12 mouse cellular contexts compared by ENCODE assay signal in genomic region chr6:22049093-22049492, GRCm38 (mm10).
A peak's percentile ranks its signal among the peaks of the same experiment; 100 is the strongest.
DNase-seq lines count a peak whose midpoint lies in the region; ATAC-seq and TF ChIP-seq lines count a peak whose summit lies in the region.
"Had no signal": no experiment of that assay in that cellular context is flagged by ENCODE, and none has a peak within 500 bp of the region (broad histone marks: within the 10 kb centered on the region; RNA-seq: fewer than 3 reads in every experiment).

No protein-coding gene starts in this region.

- no peak overlapping the region for H3K4me3 ChIP-seq in heart, adult 2 months
- no peak overlapping the region for H3K4me3 ChIP-seq in lung, embryonic 16.5 days (ENCODE audit: low read length)
- no peak overlapping the region for H3K4me3 ChIP-seq in heart, embryonic 15.5 days
- no peak overlapping the region for H3K4me3 ChIP-seq in small intestine, adult 2 months (ENCODE audit: low read depth, low read length)
- no peak overlapping the region for H3K4me3 ChIP-seq in forebrain, embryonic 16.5 days (replicated peaks; ENCODE audit: low read length)

- intact Hi-C loops in heart, adult 2 months (cut with DNase I) = no loop called here
- intact Hi-C loops in heart, postnatal 25 days (cut with DNase I) = no loop called here

- DNase-seq in heart, adult 2 months = peak; percentile 23 to 34
- DNase-seq in heart, postnatal 25 days (ENCODE audit: low spot score) = no peak
- no peak for DNase-seq in lung, postnatal 14 days
- DNase-seq in left cerebral cortex, adult 8-10 months (ENCODE audit: low spot score in 2 of 2) = no peak
- DNase-seq: B cell, adult 2 months; layer of hippocampus, postnatal 36 days had no signal

- TF ChIP-seq CTCF in heart, adult 2 months (IDR thresholded peaks at IDR 0.05) = no peak
- no peak for TF ChIP-seq CTCF in small intestine, adult 2 months (IDR thresholded peaks at IDR 0.05; ENCODE audit: extremely low read depth, insufficient read length, insufficient replicate concordance, low read depth, low read length)

- ATAC-seq in lung, embryonic 16.5 days (ENCODE audit: low read depth) = peak; percentile 86
- no peak for ATAC-seq in heart, embryonic 15.5 days (replicated peaks; ENCODE audit: insufficient number of reproducible peaks, insufficient read depth, low FRiP score, low read depth)
- ATAC-seq in forebrain, embryonic 16.5 days = no peak
- ATAC-seq: hindbrain, embryonic 16.5 days had no signal

- no peaks in the 10 kb centered on the region for H3K27me3 ChIP-seq in heart, adult 2 months (ENCODE audit: control insufficient read depth, insufficient read depth, low read length)
- no peaks in the 10 kb centered on the region for H3K27me3 ChIP-seq in lung, embryonic 16.5 days (ENCODE audit: control insufficient read depth, insufficient read depth, low read depth, low read length)
- no peaks in the 10 kb centered on the region for H3K27me3 ChIP-seq in heart, embryonic 15.5 days
- H3K27me3 ChIP-seq in small intestine, adult 2 months (ENCODE audit: control insufficient read depth, insufficient read depth, low read length) = no peaks in the 10 kb centered on the region
- H3K27me3 ChIP-seq in forebrain, embryonic 16.5 days (replicated peaks; ENCODE audit: control insufficient read depth, insufficient read depth, low read length) = no peaks in the 10 kb centered on the region

- peaks cover 14% of the 10 kb centered on the region for H3K4me1 ChIP-seq in heart, adult 2 months (ENCODE audit: control insufficient read depth, insufficient read depth, low read length)
- H3K4me1 ChIP-seq in lung, embryonic 16.5 days (replicated peaks; ENCODE audit: control insufficient read depth, insufficient read depth, low read length) = peaks cover 5% of the 10 kb centered on the region; the same call in 1 of the 2 replicates
- peaks cover 4% of the 10 kb centered on the region; the same call in 1 of the 2 replicates for H3K4me1 ChIP-seq in heart, embryonic 15.5 days (replicated peaks)
- H3K4me1 ChIP-seq in small intestine, adult 2 months (ENCODE audit: control insufficient read depth, insufficient read depth, insufficient read length, low read length) = no peaks in the 10 kb centered on the region
- no peaks in the 10 kb centered on the region for H3K4me1 ChIP-seq in forebrain, embryonic 16.5 days (replicated peaks; ENCODE audit: control insufficient read depth, insufficient read depth, low read length)

- H3K79me2 ChIP-seq in heart, adult 2 months (replicated peaks; ENCODE audit: control insufficient read depth, insufficient read depth, low read length) = peaks cover 2% of the 10 kb centered on the region; the same call in 1 of the 2 replicates

- TF ChIP-seq POLR2A in heart, adult 2 months (IDR thresholded peaks at IDR 0.05; ENCODE audit: insufficient read depth, low read depth, low read length) = peak; percentile 23; the same call in 1 of the 2 replicates
- no peak for TF ChIP-seq POLR2A in small intestine, adult 2 months (IDR thresholded peaks at IDR 0.05; ENCODE audit: low read depth, low read length)

- no peaks in the 10 kb centered on the region for H3K9me3 ChIP-seq in lung, embryonic 16.5 days (ENCODE audit: control insufficient read depth, low read length)
- no peaks in the 10 kb centered on the region for H3K9me3 ChIP-seq in heart, embryonic 15.5 days (replicated peaks)
- no peaks in the 10 kb centered on the region for H3K9me3 ChIP-seq in forebrain, embryonic 16.5 days (ENCODE audit: control insufficient read depth, low read length)

- no peak for TF ChIP-seq EP300 in heart, adult 2 months (IDR thresholded peaks at IDR 0.05; ENCODE audit: insufficient read depth, low read depth, low read length)

- H3K27ac ChIP-seq in heart, adult 2 months = peak overlapping the region; percentile 89
- peak overlapping the region; percentile 86 for H3K27ac ChIP-seq in lung, embryonic 16.5 days (ENCODE audit: low read length)
- H3K27ac ChIP-seq in heart, embryonic 15.5 days = peak overlapping the region; percentile 68
- H3K27ac ChIP-seq in small intestine, adult 2 months (ENCODE audit: insufficient read depth, low read depth, low read length) = peak overlapping the region; percentile 51; the same call in 1 of the 2 replicates
- no peak overlapping the region for H3K27ac ChIP-seq in forebrain, embryonic 16.5 days (ENCODE audit: low read length)

- H3K36me3 ChIP-seq in heart, adult 2 months (ENCODE audit: control insufficient read depth, insufficient read depth, low read length) = peaks cover 24% of the 10 kb centered on the region
- no peaks in the 10 kb centered on the region for H3K36me3 ChIP-seq in lung, embryonic 16.5 days (ENCODE audit: control insufficient read depth, insufficient read depth, low read length)
- no peaks in the 10 kb centered on the region for H3K36me3 ChIP-seq in heart, embryonic 15.5 days
- no peaks in the 10 kb centered on the region for H3K36me3 ChIP-seq in small intestine, adult 2 months (ENCODE audit: control insufficient read depth, insufficient read depth, low read length)
- no peaks in the 10 kb centered on the region for H3K36me3 ChIP-seq in forebrain, embryonic 16.5 days (ENCODE audit: control insufficient read depth, insufficient read depth)

- H3K4me2 ChIP-seq in lung, embryonic 16.5 days (ENCODE audit: low read depth, low read length) = no peak overlapping the region
- H3K4me2 ChIP-seq in heart, embryonic 15.5 days = no peak overlapping the region
- no peak overlapping the region for H3K4me2 ChIP-seq in forebrain, embryonic 16.5 days (ENCODE audit: low read length)
- H3K4me2 ChIP-seq: liver, embryonic 11.5 days had no signal

- H3K9ac ChIP-seq in heart, adult 2 months (ENCODE audit: low read depth, low read length) = no peak overlapping the region
- no peak overlapping the region for H3K9ac ChIP-seq in lung, embryonic 16.5 days (ENCODE audit: low read length)
- no peak overlapping the region for H3K9ac ChIP-seq in heart, embryonic 15.5 days
- H3K9ac ChIP-seq in forebrain, embryonic 16.5 days (replicated peaks; ENCODE audit: low read depth, low read length) = no peak overlapping the region

- 12% methylated on average over 5 of the region's 5 CpGs for WGBS in heart, adult 2 months
- WGBS in lung, embryonic 16.5 days = 18% methylated on average over 5 of the region's 5 CpGs
- 47% methylated on average over 5 of the region's 5 CpGs for WGBS in heart, embryonic 15.5 days
- WGBS in small intestine, adult 2 months = 78% methylated on average over 5 of the region's 5 CpGs
- 65% methylated on average over 5 of the region's 5 CpGs for WGBS in forebrain, embryonic 16.5 days

Comparison
In these comparisons a context has a peak if more than half of its experiments do, and no peak if none do; other contexts are left out.
1. DNase-seq: peak in heart, adult 2 months (2 of 2); none in heart, postnatal 25 days (single experiment), lung, postnatal 14 days (single experiment) and left cerebral cortex, adult 8-10 months (0 of 2).